Mouse (Mus musculus) naive thymus-derived CD4-positive, alpha-beta T cell, adult 2 months (primary cell): ENCODE data around the gene Glb1l2.

ENCODE experiments used
- DNase-seq: peaks from one replicate; pipeline ENCODE4 v3.0.0-alpha.2; 2011; ENCODE audit warnings: low read depth

Gene Glb1l2

DNA sequence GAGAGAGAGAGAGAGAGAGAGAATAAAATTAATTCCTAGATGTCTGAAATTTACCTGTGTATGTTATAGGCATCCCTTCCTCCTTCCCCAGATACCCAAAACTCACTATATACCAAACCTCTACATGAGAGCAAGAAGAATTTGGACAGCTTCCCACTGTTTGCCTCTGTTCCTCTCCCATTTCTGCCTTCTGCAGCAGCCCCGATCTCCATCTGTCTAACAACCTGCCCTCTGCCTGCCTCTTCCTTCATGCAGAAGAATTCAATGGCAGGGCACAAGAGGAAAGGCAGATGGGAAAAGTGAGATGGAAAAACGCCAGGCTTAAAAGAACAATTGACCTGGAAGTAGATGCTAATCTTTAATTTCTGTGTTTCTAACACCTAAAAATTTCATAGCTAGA is 77.7 kb downstream of the Glb1l2 start:
- no peak for DNase-seq

DNA sequence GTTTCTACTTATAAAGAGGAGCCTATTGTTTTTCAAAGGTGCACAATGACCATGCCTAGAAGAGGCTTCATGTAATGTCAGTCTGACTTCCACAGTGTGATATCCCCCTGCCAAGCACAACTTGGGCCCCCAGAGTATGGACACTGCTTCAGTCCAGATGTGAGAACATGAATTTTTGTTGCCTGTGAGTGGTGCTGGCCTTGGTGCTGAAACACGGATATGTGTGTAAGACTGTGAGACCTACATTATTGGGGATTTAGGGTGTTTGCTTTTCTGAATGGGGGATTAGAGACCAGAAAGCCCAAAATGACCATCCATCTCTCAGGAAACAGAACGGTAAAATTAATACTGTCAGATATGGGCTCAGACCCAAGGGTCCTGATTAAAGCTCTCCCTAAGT is 78.8 kb downstream of the Glb1l2 start:
- DNase-seq, result no peak

DNA sequence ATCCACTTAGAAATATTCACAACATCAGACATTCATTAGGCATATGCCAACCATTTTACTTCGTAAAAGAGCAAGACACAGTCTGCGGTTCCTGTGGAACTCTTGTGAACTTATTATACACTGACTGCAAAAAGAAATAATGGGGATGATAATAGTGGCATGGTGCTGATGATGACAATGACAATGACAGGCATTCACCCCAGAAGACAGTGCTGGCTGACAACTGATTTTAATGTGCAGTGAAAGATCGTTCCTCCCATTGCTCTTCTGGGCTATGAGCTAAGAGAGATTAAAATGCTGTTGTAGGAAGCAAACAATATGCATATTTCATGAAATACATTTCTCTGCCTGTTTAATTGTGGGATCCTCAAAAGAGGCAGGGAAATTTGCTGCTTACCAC is 80.6 kb downstream of the Glb1l2 start:
- DNase-seq, result no peak

DNA sequence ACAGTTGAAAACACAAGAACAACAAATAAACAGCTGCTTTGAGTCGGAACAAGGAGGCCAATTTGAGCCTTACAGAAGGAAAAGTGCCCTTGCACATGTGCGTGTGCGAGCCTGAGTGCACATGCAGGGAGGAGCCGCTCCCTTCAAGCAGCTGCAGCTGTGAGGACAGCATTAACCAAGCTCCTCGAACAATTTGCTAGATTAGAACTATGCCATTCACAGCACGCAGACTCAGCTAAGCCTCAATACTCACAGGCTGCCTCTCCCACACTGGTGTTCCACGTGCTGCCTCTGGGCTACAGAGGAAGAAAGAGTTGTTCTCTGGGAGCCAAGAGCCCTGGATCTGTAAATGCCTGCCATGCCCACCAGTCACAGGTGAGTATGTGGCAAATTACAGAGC is 84.5 kb downstream of the Glb1l2 start:
- no peak for DNase-seq

DNA sequence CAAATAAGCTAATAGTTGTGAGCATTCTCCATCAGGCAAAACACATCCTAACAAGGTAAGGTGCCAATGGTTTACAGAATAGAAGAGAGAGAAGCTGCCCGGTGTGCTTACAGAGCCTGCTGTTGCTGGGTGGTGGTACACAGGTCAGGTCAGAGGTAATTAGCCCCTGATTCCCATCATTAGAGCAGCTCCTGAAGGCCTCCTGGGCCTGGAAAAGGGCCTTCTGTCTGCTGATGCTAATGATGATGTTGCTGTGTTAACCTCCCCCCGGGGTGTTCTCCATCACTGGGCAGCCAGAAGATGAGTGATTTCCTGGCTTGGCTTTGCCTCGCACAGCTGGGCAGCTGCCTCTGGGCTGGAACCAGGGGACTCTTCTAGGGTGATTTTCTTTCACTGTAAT is 87.9 kb downstream of the Glb1l2 start:
- DNase-seq, result no peak
